Comparison of ENCODE assay signal across 30 mouse cellular contexts in genomic region chr5:147338967-147339366, GRCm38 (mm10). TPM values are rescaled to one million over a fixed set of nuclear protein-coding genes. Genes with fewer than 3 reads are reported as not detected.
DNase-seq lines count a peak whose midpoint lies in the region; ATAC-seq and TF ChIP-seq lines count a peak whose summit lies in the region.
"Had no signal": no experiment of that assay in that cellular context is flagged by ENCODE, and none has a peak within 500 bp of the region (broad histone marks: within the 10 kb centered on the region; RNA-seq: fewer than 3 reads in every experiment).

No protein-coding gene starts in this region.

- no peak for TF ChIP-seq POLR2A in thymus, adult 2 months (IDR thresholded peaks at IDR 0.05; ENCODE audit: control insufficient read depth, extremely low read depth, insufficient read depth, low read length, poor library complexity)
- TF ChIP-seq POLR2A in bone marrow, adult 2 months (IDR thresholded peaks at IDR 0.05; ENCODE audit: borderline replicate concordance, control insufficient read depth, low read depth, low read length), result no peak

- H3K27me3 ChIP-seq in forebrain, embryonic 11.5 days (ENCODE audit: control insufficient read depth, insufficient read depth, low read length), result no peaks in the 10 kb centered on the region
- H3K27me3 ChIP-seq in forebrain, embryonic 15.5 days, result no peaks in the 10 kb centered on the region
- no peaks in the 10 kb centered on the region for H3K27me3 ChIP-seq in thymus, adult 2 months (ENCODE audit: control insufficient read depth, insufficient read depth, low read length)
- no peaks in the 10 kb centered on the region for H3K27me3 ChIP-seq in kidney, embryonic 16.5 days (ENCODE audit: insufficient read depth, low read length)

- TF ChIP-seq CTCF in thymus, adult 2 months (IDR thresholded peaks at IDR 0.05; ENCODE audit: borderline replicate concordance, control insufficient read depth, extremely low read depth, insufficient read depth, low read length, poor library complexity), result no peak
- TF ChIP-seq CTCF in bone marrow, adult 2 months (IDR thresholded peaks at IDR 0.05; ENCODE audit: control insufficient read depth, insufficient read depth, low read length), result no peak

- H3K9me3 ChIP-seq in forebrain, embryonic 11.5 days (ENCODE audit: control insufficient read depth, low read length), result no peaks in the 10 kb centered on the region
- no peaks in the 10 kb centered on the region for H3K9me3 ChIP-seq in forebrain, embryonic 15.5 days
- no peaks in the 10 kb centered on the region for H3K9me3 ChIP-seq in kidney, embryonic 16.5 days (ENCODE audit: low read length)
- H3K9me3 ChIP-seq: embryonic facial prominence, embryonic 10.5 days; heart, embryonic 10.5 days had no signal

- no peak overlapping the region for H3K27ac ChIP-seq in forebrain, embryonic 11.5 days (ENCODE audit: low read depth, low read length)
- no peak overlapping the region for H3K27ac ChIP-seq in forebrain, embryonic 15.5 days (replicated peaks)
- H3K27ac ChIP-seq in thymus, adult 2 months (ENCODE audit: control insufficient read depth, insufficient read depth, low read length), result peak overlapping the region; percentile 80
- peak overlapping the region; percentile 52; the same call in 1 of the 2 replicates for H3K27ac ChIP-seq in bone marrow, adult 2 months (ENCODE audit: control insufficient read depth, insufficient read depth, low read depth, low read length, poor library complexity)
- H3K27ac ChIP-seq in kidney, embryonic 16.5 days (ENCODE audit: low read length), result no peak overlapping the region
- H3K27ac ChIP-seq: embryonic facial prominence, embryonic 10.5 days; heart, embryonic 10.5 days; hindbrain, embryonic 14.5 days had no signal

- H3K36me3 ChIP-seq in forebrain, embryonic 11.5 days (ENCODE audit: control insufficient read depth, insufficient read depth, low read length), result no peaks in the 10 kb centered on the region
- H3K36me3 ChIP-seq in forebrain, embryonic 15.5 days, result no peaks in the 10 kb centered on the region
- no peaks in the 10 kb centered on the region for H3K36me3 ChIP-seq in thymus, adult 2 months (ENCODE audit: control insufficient read depth, insufficient read depth, low read length)
- H3K36me3 ChIP-seq in kidney, embryonic 16.5 days (ENCODE audit: insufficient read depth, low read length), result no peaks in the 10 kb centered on the region
- H3K36me3 ChIP-seq: embryonic facial prominence, embryonic 10.5 days; heart, embryonic 10.5 days had no signal

- intact Hi-C loops in left cerebral cortex, postnatal 36 days (cut with DNase I), result no loop called here

- 60% methylated on average over 9 of the region's 9 CpGs for WGBS in forebrain, embryonic 11.5 days
- 56% methylated on average over 9 of the region's 9 CpGs for WGBS in forebrain, embryonic 15.5 days
- WGBS in thymus, adult 2 months, result 92% methylated on average over 9 of the region's 9 CpGs
- 72% methylated on average over 9 of the region's 9 CpGs for WGBS in bone marrow, adult 2 months
- 59% methylated on average over 9 of the region's 9 CpGs for WGBS in kidney, embryonic 16.5 days

- H3K9ac ChIP-seq in forebrain, embryonic 11.5 days (ENCODE audit: low read length), result no peak overlapping the region
- H3K9ac ChIP-seq in forebrain, embryonic 15.5 days (replicated peaks), result no peak overlapping the region
- H3K9ac ChIP-seq in kidney, embryonic 16.5 days (replicated peaks; ENCODE audit: low read length), result no peak overlapping the region
- H3K9ac ChIP-seq: forebrain, postnatal 0 days; hindbrain, embryonic 14.5 days had no signal

- H3K4me1 ChIP-seq in forebrain, embryonic 11.5 days (replicated peaks; ENCODE audit: control insufficient read depth, insufficient read depth, low read length), result no peaks in the 10 kb centered on the region
- H3K4me1 ChIP-seq in forebrain, embryonic 15.5 days, result no peaks in the 10 kb centered on the region
- peaks cover 42% of the 10 kb centered on the region for H3K4me1 ChIP-seq in thymus, adult 2 months (replicated peaks; ENCODE audit: control insufficient read depth, insufficient read depth, low read length)
- no peaks in the 10 kb centered on the region; the same call in none of the 2 replicates for H3K4me1 ChIP-seq in bone marrow, adult 2 months (ENCODE audit: control insufficient read depth, insufficient read depth, low read length)
- no peaks in the 10 kb centered on the region for H3K4me1 ChIP-seq in kidney, embryonic 16.5 days (ENCODE audit: insufficient read depth, low read length)
- H3K4me1 ChIP-seq: heart, embryonic 10.5 days had no signal

- peak; percentile 38 for DNase-seq in forebrain, embryonic 11.5 days (ENCODE audit: low spot score)
- DNase-seq in thymus, adult 2 months, result no peak
- DNase-seq in thymus, postnatal 0 days (ENCODE audit: low spot score), result no peak
- DNase-seq in left cerebral cortex, postnatal 36 days (ENCODE audit: low spot score in 2 of 2), result no peak
- DNase-seq: adrenal gland, postnatal 36 days; cerebellum, adult 11-12 months; cerebellum, postnatal 10 days; forebrain, postnatal 0 days; gastrocnemius, postnatal 36 days; heart, postnatal 4 days; kidney, adult 18-20 months; kidney, postnatal 10 days; lung, postnatal 10 days had no signal

- no peak for ATAC-seq in forebrain, embryonic 11.5 days (replicated peaks; ENCODE audit: low FRiP score)
- ATAC-seq in forebrain, embryonic 15.5 days (replicated peaks), result no peak
- no peak for ATAC-seq in kidney, embryonic 16.5 days (ENCODE audit: low FRiP score, low TSS enrichment)
- ATAC-seq: forebrain, postnatal 0 days; inflammation-experienced regulatory T-cells, adult 6 months had no signal

- H3K4me2 ChIP-seq in forebrain, embryonic 11.5 days (ENCODE audit: low read depth, low read length, severe bottlenecking), result no peak overlapping the region
- H3K4me2 ChIP-seq in forebrain, embryonic 15.5 days (replicated peaks), result no peak overlapping the region
- H3K4me2 ChIP-seq in kidney, embryonic 16.5 days (replicated peaks; ENCODE audit: low read depth, low read length), result no peak overlapping the region
- H3K4me2 ChIP-seq: hindbrain, embryonic 14.5 days; midbrain, embryonic 11.5 days had no signal

- no peak overlapping the region for H3K4me3 ChIP-seq in forebrain, embryonic 11.5 days (ENCODE audit: low read depth, low read length)
- no peak overlapping the region for H3K4me3 ChIP-seq in forebrain, embryonic 15.5 days
- H3K4me3 ChIP-seq in thymus, adult 2 months (ENCODE audit: control insufficient read depth, insufficient read depth, low read length), result no peak overlapping the region
- no peak overlapping the region for H3K4me3 ChIP-seq in bone marrow, adult 2 months (replicated peaks; ENCODE audit: control insufficient read depth, low read depth, low read length)
- H3K4me3 ChIP-seq in kidney, embryonic 16.5 days (ENCODE audit: low read length), result no peak overlapping the region
- H3K4me3 ChIP-seq: embryonic facial prominence, embryonic 10.5 days; heart, embryonic 10.5 days had no signal

RNA-seq across cellular contexts. Expression of gene Urad, which starts 16.7 kb away (rescaled TPM):
- not detected in 2 replicates for polyA plus RNA-seq in forebrain, embryonic 11.5 days (2014; fragmentation: Nextera tagmentation; extraction: Ambion mirVana)
- not detected in 2 replicates for polyA plus RNA-seq in forebrain, embryonic 15.5 days (2015; fragmentation: Nextera tagmentation; extraction: Ambion mirVana)
- 0.15 and 0.87 TPM in 2 replicates for polyA plus RNA-seq in thymus, adult 2 months (2012; rRNA removed)
- not detected in 2 replicates for polyA plus RNA-seq in thymus, postnatal 0 days (2015; fragmentation: Nextera tagmentation; extraction: Ambion mirVana)
- polyA plus RNA-seq in bone marrow, adult 2 months (2011; ENCODE audit: insufficient read depth, insufficient read length, low replicate concordance, missing spikeins), result not detected in 2 replicates
- not detected in 2 replicates for polyA plus RNA-seq in kidney, embryonic 16.5 days (2015; fragmentation: Nextera tagmentation; extraction: Ambion mirVana)
- not detected for total RNA-seq in left cerebral cortex, postnatal 36 days (2021)
- total RNA-seq: forebrain, postnatal 0 days; gastrocnemius, adult 18-20 months; gastrocnemius, postnatal 36 days; heart, postnatal 4 days; layer of hippocampus, postnatal 10 days; megakaryocyte progenitor cell, adult 5-6 weeks; MEL; midbrain, postnatal 0 days had no signal
- polyA plus RNA-seq: cortical plate, adult 2 months; embryonic facial prominence, embryonic 10.5 days; forebrain, postnatal 0 days; heart, embryonic 10.5 days; heart, embryonic 16.5 days; hindbrain, embryonic 14.5 days; inflammation-experienced regulatory T-cells, adult 6 months; limb, embryonic 11.5 days; midbrain, embryonic 11.5 days; midbrain, postnatal 0 days had no signal

RNA-seq across cellular contexts. Expression of gene Cdx2, which starts 31.9 kb away (rescaled TPM):
- not detected in 2 replicates for polyA plus RNA-seq in forebrain, embryonic 11.5 days (2014; fragmentation: Nextera tagmentation; extraction: Ambion mirVana)
- not detected in 2 replicates for polyA plus RNA-seq in forebrain, embryonic 15.5 days (2015; fragmentation: Nextera tagmentation; extraction: Ambion mirVana)
- 0.32 TPM in 2 replicates for polyA plus RNA-seq in thymus, adult 2 months (2012; rRNA removed)
- polyA plus RNA-seq in thymus, postnatal 0 days (2015; fragmentation: Nextera tagmentation; extraction: Ambion mirVana), result 0.13 TPM in 1 of 2 replicates, not detected in the other
- not detected in 2 replicates for polyA plus RNA-seq in bone marrow, adult 2 months (2011; ENCODE audit: insufficient read depth, insufficient read length, low replicate concordance, missing spikeins)
- polyA plus RNA-seq in kidney, embryonic 16.5 days (2015; fragmentation: Nextera tagmentation; extraction: Ambion mirVana), result not detected in 2 replicates
- not detected for total RNA-seq in left cerebral cortex, postnatal 36 days (2021)
- total RNA-seq: adrenal gland, postnatal 36 days; forebrain, postnatal 0 days; gastrocnemius, adult 18-20 months; gastrocnemius, postnatal 36 days; heart, postnatal 4 days; layer of hippocampus, postnatal 10 days; liver, adult 2 months; megakaryocyte progenitor cell, adult 5-6 weeks; MEL; midbrain, postnatal 0 days had no signal
- polyA plus RNA-seq: cortical plate, adult 2 months; embryonic facial prominence, embryonic 10.5 days; forebrain, postnatal 0 days; heart, embryonic 10.5 days; hindbrain, embryonic 14.5 days; inflammation-experienced regulatory T-cells, adult 6 months; limb, embryonic 11.5 days; midbrain, embryonic 11.5 days; midbrain, postnatal 0 days had no signal

Comparison
In these comparisons a context has a peak if more than half of its experiments do, and no peak if none do; other contexts are left out.
1. H3K27ac ChIP-seq: peak in thymus, adult 2 months (single experiment) and bone marrow, adult 2 months (single experiment); none in forebrain, embryonic 11.5 days (single experiment), forebrain, embryonic 15.5 days (single experiment) and kidney, embryonic 16.5 days (single experiment).